Mouse (Mus musculus) lung, embryonic 16.5 days (tissue): ENCODE measurements around the gene Hist1h2be. TPM values are rescaled to one million over a fixed set of nuclear protein-coding genes. Genes with fewer than 3 reads are reported as not detected.
"Not testable (repeated sequence)": the region's sequence is repeated elsewhere in the genome, so short reads cannot be mapped to it uniquely, and the experiment has no call there.

Source experiments
- ATAC-seq: fragments of 200-750 bp; cut with Nextera tagmentation; 2 replicates; pipeline ENCODE4 v1.8.0; 2017; ENCODE audit warnings: low read depth, mild to moderate bottlenecking, moderate library complexity
- H3K27ac ChIP-seq: fragments of 300-500 bp; sonication (generic); 2 replicates; pipeline ENCODE4 v1.5.1; 2014; ENCODE audit warnings: mild to moderate bottlenecking, control low read depth, low read length
- H3K27me3 ChIP-seq: fragments of 300-500 bp; sonication (generic); 2 replicates; pipeline ENCODE4 v1.6.1; 2014; ENCODE audit warnings: low read depth, low read length, mixed read lengths; ENCODE audit not compliant: control insufficient read depth, insufficient read depth
- H3K36me3 ChIP-seq: fragments of 300-500 bp; sonication (generic); 2 replicates; pipeline ENCODE4 v1.6.1; 2014; ENCODE audit warnings: low read length; ENCODE audit not compliant: control insufficient read depth, insufficient read depth
- H3K4me1 ChIP-seq: fragments of 300-500 bp; sonication (generic); replicated peaks from 2 replicates; pipeline ENCODE4 v1.6.1; 2014; ENCODE audit warnings: low read length, mixed read lengths; ENCODE audit not compliant: control insufficient read depth, insufficient read depth
- H3K4me2 ChIP-seq: fragments of 300-500 bp; sonication (generic); 2 replicates; pipeline ENCODE4 v1.6.1; 2014; ENCODE audit warnings: low read depth, low read length, control low read depth
- H3K4me3 ChIP-seq: fragments of 300-500 bp; sonication (generic); 2 replicates; pipeline ENCODE4 v1.5.1; 2014; ENCODE audit warnings: mild to moderate bottlenecking, low read length, control low read depth
- H3K9ac ChIP-seq: fragments of 300-500 bp; sonication (generic); 2 replicates; pipeline ENCODE4 v1.6.1; 2014; ENCODE audit warnings: low read length, control low read depth
- H3K9me3 ChIP-seq: fragments of 300-500 bp; sonication (generic); 2 replicates; pipeline ENCODE4 v1.6.1; 2016; ENCODE audit warnings: low read length; ENCODE audit not compliant: control insufficient read depth
- WGBS: fragments of 180-500 bp; shearing (Covaris S2); extraction: QIAGEN DNeasy Blood & Tissue Kit; methylation state at CpG from one replicate; pipeline ENCODE4 v1.1.7; 2014; 5-methylcytosine and 5-hydroxymethylcytosine counted together
- polyA plus RNA-seq: library from polyadenylated mRNA; unstranded; fragments of >200 nt; fragmentation: Nextera tagmentation; extraction: Ambion mirVana; gene quantifications from 2 replicates; pipeline ENCODE4 v1.2.1, GENCODE M21; 2015

Gene Hist1h2be
- polyA plus RNA-seq, 1 experiment from 2014 or later = 3.3 TPM

- H3K27ac ChIP-seq = peak overlapping the region; percentile 98
- not testable (repeated sequence) for H3K36me3 ChIP-seq, H3K4me1 ChIP-seq, H3K9me3 ChIP-seq, H3K27me3 ChIP-seq
- WGBS = under 1% methylated on average over 15 of the region's 41 CpGs
- peak overlapping the region; percentile 62 for H3K9ac ChIP-seq
- peak overlapping the region; percentile 44 for H3K4me3 ChIP-seq
- peak overlapping the region; percentile 42 for H3K4me2 ChIP-seq
- peak; percentile 6; the same call in 1 of the 2 replicates for ATAC-seq
These were observed 50.5 kb downstream of the Hist1h2be start for GRCm38 (mm10) chr13:23570261-23571021.

GRCm38 (mm10) chr13:23564482-23564881 is 56.4 kb downstream of the Hist1h2be start:
- ATAC-seq = no peak
- no peaks in the 10 kb centered on the region for H3K27me3 ChIP-seq
- no peak overlapping the region for H3K9ac ChIP-seq
- H3K4me3 ChIP-seq = no peak overlapping the region
- H3K4me1 ChIP-seq = no peaks in the 10 kb centered on the region
- WGBS = 65% methylated on average over 2 of the region's 2 CpGs
- H3K9me3 ChIP-seq = no peaks in the 10 kb centered on the region
- H3K4me2 ChIP-seq = no peak overlapping the region
- H3K27ac ChIP-seq = no peak overlapping the region
- H3K36me3 ChIP-seq = no peaks in the 10 kb centered on the region

- no peaks in the 10 kb centered on the region for H3K27me3 ChIP-seq
- H3K4me3 ChIP-seq = peak overlapping the region; percentile 49
- peak; percentile 69 for ATAC-seq
- peak overlapping the region; percentile 63 for H3K9ac ChIP-seq
- H3K4me1 ChIP-seq = no peaks in the 10 kb centered on the region
- no peaks in the 10 kb centered on the region for H3K36me3 ChIP-seq
- H3K9me3 ChIP-seq = no peaks in the 10 kb centered on the region
- H3K27ac ChIP-seq = peak overlapping the region; percentile 99
- H3K4me2 ChIP-seq = peak overlapping the region; percentile 61
- 2% methylated on average over 18 of the region's 18 CpGs for WGBS
These were observed 58.0 kb downstream of the Hist1h2be start for GRCm38 (mm10) chr13:23562699-23563462.

GRCm38 (mm10) chr13:23561883-23562659 is 58.9 kb downstream of the Hist1h2be start, which contains the start of gene Hist1h3e:
Gene Hist1h3e, minus strand, starts transcription at chr13:23562369.
- not testable (repeated sequence) for H3K9me3 ChIP-seq, H3K27me3 ChIP-seq, H3K36me3 ChIP-seq, H3K4me1 ChIP-seq
- ATAC-seq = peak; percentile 92
- WGBS = under 1% methylated on average over 45 of the region's 67 CpGs
- peak within 1 kb of the TSS; percentile 61 for H3K4me2 ChIP-seq
- H3K9ac ChIP-seq = peak within 1 kb of the TSS; percentile 63
- peak within 1 kb of the TSS; percentile 99 for H3K27ac ChIP-seq
- H3K4me3 ChIP-seq = peak within 1 kb of the TSS; percentile 49

GRCm38 (mm10) chr13:23561531-23561882 is 59.4 kb downstream of the Hist1h2be start:
- not testable (repeated sequence) for H3K27me3 ChIP-seq, H3K4me1 ChIP-seq, ATAC-seq, H3K9me3 ChIP-seq, H3K36me3 ChIP-seq
- peak overlapping the region; percentile 63 for H3K9ac ChIP-seq
- H3K4me3 ChIP-seq = peak overlapping the region; percentile 49
- peak overlapping the region; percentile 99; the same call in 1 of the 2 replicates for H3K27ac ChIP-seq
- H3K4me2 ChIP-seq = peak overlapping the region; percentile 61
- WGBS = 0% methylated on average over 2 of the region's 5 CpGs

GRCm38 (mm10) chr13:23560699-23561098 is 60.2 kb downstream of the Hist1h2be start:
- peak overlapping the region; percentile 39; the same call in 1 of the 2 replicates for H3K9ac ChIP-seq
- H3K4me2 ChIP-seq = peak overlapping the region; percentile 29
- not testable (repeated sequence) for H3K36me3 ChIP-seq, H3K27me3 ChIP-seq, H3K9me3 ChIP-seq, H3K4me1 ChIP-seq, H3K4me3 ChIP-seq, ATAC-seq
- 17% methylated on average over 2 of the region's 2 CpGs for WGBS
- H3K27ac ChIP-seq = peak overlapping the region; percentile 52; the same call in 1 of the 2 replicates

- WGBS = 57% methylated on average over 3 of the region's 3 CpGs
- H3K9ac ChIP-seq = peak overlapping the region; percentile 45; the same call in 1 of the 2 replicates
- no peak for ATAC-seq
- H3K4me1 ChIP-seq = peaks cover 10% of the 10 kb centered on the region
- no peaks in the 10 kb centered on the region for H3K36me3 ChIP-seq
- H3K4me2 ChIP-seq = peak overlapping the region; percentile 82
- peak overlapping the region; percentile 75 for H3K27ac ChIP-seq
- H3K27me3 ChIP-seq = no peaks in the 10 kb centered on the region
- H3K4me3 ChIP-seq = peak overlapping the region; percentile 22; the same call in 1 of the 2 replicates
- H3K9me3 ChIP-seq = no peaks in the 10 kb centered on the region
These were observed 64.0 kb downstream of the Hist1h2be start for GRCm38 (mm10) chr13:23556906-23557305.

GRCm38 (mm10) chr13:23555839-23556416 is 65.0 kb downstream of the Hist1h2be start:
- ATAC-seq = peak; percentile 78

More at GRCm38 (mm10) chr13:23555839-23556416, 65.0 kb downstream of the Hist1h2be start:
- no peaks in the 10 kb centered on the region for H3K36me3 ChIP-seq
- peak overlapping the region; percentile 87 for H3K9ac ChIP-seq
- peaks cover 10% of the 10 kb centered on the region for H3K4me1 ChIP-seq
- H3K27me3 ChIP-seq = no peaks in the 10 kb centered on the region
- no peaks in the 10 kb centered on the region for H3K9me3 ChIP-seq
- peak overlapping the region; percentile 98 for H3K27ac ChIP-seq
- WGBS = 0% methylated on average over 18 of the region's 18 CpGs
- peak overlapping the region; percentile 69 for H3K4me3 ChIP-seq
- peak overlapping the region; percentile 82 for H3K4me2 ChIP-seq
